Mouse (Mus musculus) large intestine, adult 2 months (tissue): Measurements from ENCODE around the gene Dennd5a. TPM values are rescaled to one million over a fixed set of nuclear protein-coding genes. Genes with fewer than 3 reads are reported as not detected.

Source experiments
- DNase-seq: peaks from one replicate; pipeline ENCODE4 v3.0.0-alpha.2; 2012; ENCODE audit warnings: low read depth, low spot score
- WGBS: fragments of 180-500 bp; shearing (Covaris S2); methylation state at CpG from one replicate; pipeline ENCODE4 v1.1.7; 2018; 5-methylcytosine and 5-hydroxymethylcytosine counted together
- polyA plus RNA-seq: library from polyadenylated mRNA; depleted of rRNA; stranded (reverse); fragments of >200 nt; gene quantifications from 2 replicates; pipeline ENCODE4 v1.2.3, GENCODE M21; 2012; rRNA removed

Gene Dennd5a
- polyA plus RNA-seq, 1 experiment: 19.6 TPM

DNA sequence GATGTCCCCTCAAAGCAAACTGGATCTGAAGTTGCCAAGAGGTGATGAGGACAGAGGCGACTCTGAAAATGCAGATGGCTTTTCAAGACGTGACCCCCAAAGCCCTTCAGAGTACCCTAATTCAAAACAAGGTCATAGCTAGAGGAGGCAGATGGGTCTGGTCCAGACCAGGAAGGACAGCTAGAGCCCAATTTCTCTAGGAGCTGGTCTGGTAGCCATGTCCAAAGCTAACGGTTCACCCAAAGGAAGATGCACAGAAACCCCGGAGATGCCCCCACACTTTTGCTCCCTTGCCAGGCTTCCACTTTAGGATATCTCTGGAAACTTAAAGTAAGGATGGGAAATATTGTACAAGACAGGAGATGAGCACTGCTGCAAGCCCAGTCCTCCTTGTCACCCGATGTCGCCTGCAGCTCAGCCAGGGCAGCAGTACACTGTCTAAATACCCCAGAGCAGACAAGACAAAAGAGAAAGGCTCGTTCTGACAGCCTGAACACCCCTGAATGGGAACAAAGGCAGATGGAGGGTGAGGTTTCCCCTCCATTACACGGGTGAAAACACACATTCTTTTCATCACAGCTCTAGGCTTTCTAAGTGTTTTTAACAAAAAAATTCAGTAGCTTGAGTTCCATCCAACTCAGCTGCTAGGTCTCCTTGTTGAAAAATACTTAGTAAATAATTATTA, 110.4 kb downstream of the Dennd5a start:
- 68% methylated on average over 8 of the region's 8 CpGs for WGBS
- DNase-seq: no peak

DNA sequence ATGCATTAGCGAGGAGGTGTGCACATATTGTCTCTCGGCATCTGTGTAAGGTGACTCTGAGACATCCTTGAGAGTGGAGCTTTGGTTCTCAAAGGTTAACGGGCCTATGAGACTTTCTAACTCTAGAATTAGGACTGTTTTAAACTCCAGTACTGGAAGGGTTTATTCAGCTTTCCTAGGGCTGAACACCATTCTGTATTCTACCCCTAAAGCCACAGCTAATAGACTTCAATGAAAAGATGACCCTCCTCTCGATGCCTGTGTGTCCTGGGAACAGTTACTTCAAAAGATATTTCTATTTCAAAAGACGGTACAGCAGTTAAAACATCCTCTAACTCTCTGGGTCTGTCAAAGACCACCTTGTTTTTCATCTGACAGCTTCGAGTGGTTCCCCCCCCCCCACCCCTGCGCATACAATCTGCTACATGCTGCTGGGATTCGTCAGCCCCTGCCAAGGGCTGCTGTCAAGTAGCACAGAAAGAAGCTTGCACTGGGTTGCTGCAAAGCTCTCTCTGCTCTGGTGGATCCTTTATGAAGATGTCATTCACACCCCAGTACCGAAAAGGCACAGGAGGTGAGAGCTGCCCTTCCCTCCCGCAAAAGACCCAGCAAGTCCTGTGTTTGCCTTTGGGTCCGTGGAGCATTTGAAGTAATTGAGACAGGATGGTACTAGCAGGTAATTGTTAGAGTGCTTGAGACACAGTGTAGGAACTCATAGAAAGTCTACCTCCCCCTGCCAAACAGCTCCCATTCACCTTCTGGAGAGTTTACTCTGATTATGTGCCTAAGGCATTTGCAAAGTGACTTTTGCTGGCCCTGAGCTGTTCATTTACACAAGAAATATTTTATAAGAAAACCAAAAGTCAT, 111.2 kb downstream of the Dennd5a start:
- no peak for DNase-seq
- WGBS: 67% methylated on average over 11 of the region's 11 CpGs

DNA sequence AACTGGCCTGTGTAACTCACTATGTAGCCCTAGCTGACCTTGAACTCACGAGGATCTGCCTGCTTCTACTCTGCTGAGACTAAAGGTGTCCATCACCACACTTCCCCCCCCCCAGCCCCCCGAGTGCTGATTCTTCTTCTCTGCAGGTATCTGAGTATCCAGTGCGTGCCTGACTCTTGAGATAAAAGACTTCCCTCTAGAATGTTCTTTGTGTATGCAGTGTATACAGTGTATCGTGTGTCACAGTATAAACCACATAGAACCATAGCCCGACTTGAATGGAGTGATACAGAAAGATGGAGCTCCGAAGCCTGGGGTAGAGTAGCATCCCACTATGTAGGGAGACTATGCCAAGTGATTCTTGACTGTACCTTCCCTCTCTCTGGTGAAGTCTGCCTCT, 116.2 kb downstream of the Dennd5a start:
- DNase-seq: no peak
- 80% methylated on average over 6 of the region's 6 CpGs for WGBS

Other genes with a start within 250 kb of the Dennd5a start
- gene BC051019, start 236.6 kb downstream of the Dennd5a start, polyA plus RNA-seq: 0.26 and 0.31 TPM in 2 replicates
- gene Ascl3, start 228.7 kb downstream of the Dennd5a start, polyA plus RNA-seq: 0.30 and 0.62 TPM in 2 replicates
- gene Tmem9b, start 207.6 kb downstream of the Dennd5a start, polyA plus RNA-seq: 63.6 and 70.0 TPM in 2 replicates
- gene Nrip3, start 178.4 kb downstream of the Dennd5a start, polyA plus RNA-seq: 0.22 and 0.27 TPM in 2 replicates
- gene Scube2, start 94.8 kb downstream of the Dennd5a start, polyA plus RNA-seq: 0.66 and 1.4 TPM in 2 replicates
- gene Tmem41b, start 26.5 kb upstream of the Dennd5a start, polyA plus RNA-seq: 36.2 and 57.3 TPM in 2 replicates
- 9.8 and 18.5 TPM in 2 replicates for gene Ipo7, start 57.8 kb upstream of the Dennd5a start, polyA plus RNA-seq
- gene Zfp143, start 100.7 kb upstream of the Dennd5a start, polyA plus RNA-seq: 12.8 and 17.2 TPM in 2 replicates
- gene Wee1, start 161.6 kb upstream of the Dennd5a start, polyA plus RNA-seq: 3.6 and 5.2 TPM in 2 replicates